Mouse (Mus musculus): ENCODE data around the gene Adarb1. TPM values are rescaled to one million over a fixed set of nuclear protein-coding genes. Genes with fewer than 3 reads are reported as not detected.

The Adarb1 gene
- total RNA-seq, 2 experiments from 2014 or later: 16.7 to 19.7 TPM

- no peak for DNase-seq (ENCODE audit: low spot score)
- intact Hi-C loops (cut with DNase I): loop anchor here (5.0 kb wide), 1 partner anchor 35 kb away; no protein-coding TSS in a partner anchor
Measured at GRCm38 (mm10) chr10:77247707-77248106, 170.4 kb downstream of the Adarb1 start.

DNA sequence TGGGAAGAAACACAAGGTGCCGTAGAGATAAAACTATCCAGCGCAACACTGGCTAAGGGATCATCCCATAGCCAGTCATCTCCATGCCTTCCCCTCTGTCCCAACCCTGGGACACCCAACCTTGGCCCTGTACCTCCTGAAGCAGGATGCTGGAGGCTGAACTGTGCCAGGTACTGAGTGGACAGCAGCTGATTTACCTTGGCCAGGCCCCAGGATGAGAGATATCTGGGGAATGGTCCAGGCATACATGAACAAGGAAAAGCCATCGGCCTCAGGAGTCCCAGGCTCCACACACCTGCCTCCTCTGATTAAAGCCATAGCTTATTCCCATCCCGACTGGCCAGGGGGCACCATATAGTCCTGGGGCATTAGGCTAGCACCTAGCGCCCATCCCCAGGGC is 171.0 kb downstream of the Adarb1 start:
- intact Hi-C loops (cut with DNase I): loop anchor here (5.0 kb wide), 1 partner anchor 35 kb away; no protein-coding TSS in a partner anchor
- no peak for DNase-seq (ENCODE audit: low spot score)

DNA sequence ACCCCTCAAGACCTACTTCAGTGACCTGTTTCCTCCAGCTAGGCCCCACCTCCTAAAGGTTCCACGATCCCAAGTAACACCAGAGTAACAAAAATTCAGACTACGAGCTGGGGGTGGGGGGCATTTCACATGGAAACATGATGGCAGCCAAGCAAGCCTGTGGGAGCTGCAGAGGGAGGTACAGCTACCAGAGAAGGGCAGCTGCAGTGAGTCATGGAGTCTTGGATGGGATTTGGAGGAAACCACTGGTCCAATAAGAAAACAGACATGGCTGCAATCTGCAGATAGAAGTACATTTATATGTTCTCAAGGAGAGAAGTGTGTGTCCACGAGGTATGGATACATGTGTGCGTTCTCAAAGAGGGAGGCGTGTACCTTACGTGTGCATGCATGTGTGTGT is 173.3 kb downstream of the Adarb1 start:
- DNase-seq (ENCODE audit: low spot score): no peak
- intact Hi-C loops (cut with DNase I): loop anchor here (5.0 kb wide), 1 partner anchor 32 kb away; no protein-coding TSS in a partner anchor

- DNase-seq (ENCODE audit: low spot score): no peak
- intact Hi-C loops (cut with DNase I): no loop called here
Measured at GRCm38 (mm10) chr10:77243572-77244161, 174.4 kb downstream of the Adarb1 start.

- no peak for DNase-seq (ENCODE audit: low spot score)
- intact Hi-C loops (cut with DNase I): no loop called here
Measured at GRCm38 (mm10) chr10:77242871-77243270, 175.2 kb downstream of the Adarb1 start.

- intact Hi-C loops (cut with DNase I): no loop called here
- no peak for DNase-seq (ENCODE audit: low spot score)
Measured at GRCm38 (mm10) chr10:77242396-77242795, 175.7 kb downstream of the Adarb1 start.

DNA sequence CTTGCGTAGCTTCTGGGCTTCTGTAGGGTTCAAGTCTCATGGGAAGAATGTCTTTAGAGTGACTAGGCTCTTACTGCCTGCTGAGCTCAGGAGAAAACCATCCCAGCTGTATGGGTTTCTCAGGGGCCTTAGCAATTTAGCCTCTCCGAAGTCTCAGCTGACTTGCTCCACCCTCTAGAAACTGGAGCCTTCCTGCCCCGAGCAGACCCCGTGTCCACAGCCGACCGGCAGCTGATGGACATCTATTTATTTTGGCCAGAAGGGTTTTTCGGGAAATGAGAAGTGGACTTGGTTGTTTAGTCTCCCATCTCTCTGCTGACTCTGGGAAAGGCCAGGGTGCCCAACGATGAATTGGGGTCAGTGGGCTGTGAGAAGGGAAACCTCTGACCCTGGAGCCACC is 177.3 kb downstream of the Adarb1 start:
- no peak for DNase-seq (ENCODE audit: low spot score)
- intact Hi-C loops (cut with DNase I): no loop called here

Other genes with a start within 250 kb of the Adarb1 start
- 10 to 100 TPM; 39.9 to 45.1 TPM for gene Pofut2, start 159.1 kb downstream of the Adarb1 start, total RNA-seq (2021)
- 1 to 10 TPM; 8.6 to 9.9 TPM for gene Fam207a, start 97.5 kb upstream of the Adarb1 start, total RNA-seq (2021)
- 1 to 10 TPM; 6.1 to 6.4 TPM for gene Itgb2, start 112.0 kb upstream of the Adarb1 start, total RNA-seq (2021)
- gene Pttg1ip, start 163.4 kb upstream of the Adarb1 start, total RNA-seq (2021): 100 to 1,000 TPM; 124 to 138 TPM
- gene Sumo3, start 187.8 kb upstream of the Adarb1 start, total RNA-seq (2021): 10 to 100 TPM; 54.8 to 61.2 TPM
- 10 to 100 TPM; 10.3 to 11.7 TPM for gene Gm49325, start 187.9 kb upstream of the Adarb1 start, total RNA-seq (2021)
- gene Ube2g2, start 204.0 kb upstream of the Adarb1 start, total RNA-seq (2021): 10 to 100 TPM; 66.7 to 68.4 TPM

Measured in heart, postnatal 25 days (tissue).